Mouse (Mus musculus): Measurements from ENCODE around the gene Cyp2d40. TPM values are rescaled to one million over a fixed set of nuclear protein-coding genes. Genes with fewer than 3 reads are reported as not detected.

Cyp2d40 gene
- total RNA-seq (2021) (not detected), polyA plus RNA-seq (2012; rRNA removed) (not detected in 2 replicates)
- long read RNA-seq, result 0 reads

- intact Hi-C loops (cut with DNase I), result no loop called here
- WGBS, result 87% methylated on average over 9 of the region's 9 CpGs
- no peaks in the 10 kb centered on the region for H3K36me3 ChIP-seq (ENCODE audit: control insufficient read depth, insufficient read depth, low read length)
Observed at GRCm38 (mm10) chr15:82763631-82764420, at the start of gene Cyp2d40. Gene Cyp2d40 (minus strand): TSS chr15:82764183.

DNA sequence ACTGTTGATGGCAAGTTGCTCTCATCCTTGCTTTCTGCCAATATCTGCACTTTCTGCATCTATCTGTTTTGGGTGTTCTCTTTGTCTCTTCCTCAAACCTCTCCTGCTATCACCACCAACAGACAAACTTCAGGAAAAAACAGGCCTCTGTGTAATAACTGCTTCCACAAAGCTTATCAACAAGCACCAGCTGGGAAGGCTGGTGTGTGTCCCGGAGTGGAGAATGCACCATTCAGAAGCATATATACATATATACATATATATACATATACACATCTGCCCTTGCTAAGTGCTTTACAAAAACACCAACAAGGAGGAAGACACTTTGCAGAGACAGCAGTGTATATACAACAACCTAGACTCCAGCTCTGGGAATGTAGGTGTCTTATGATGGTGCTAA, 46.6 kb upstream of the Cyp2d40 start:
- H3K36me3 ChIP-seq (ENCODE audit: control insufficient read depth, insufficient read depth, low read length), result no peaks in the 10 kb centered on the region
- intact Hi-C loops (cut with DNase I), result loop anchor here (5.0 kb wide), 1 partner anchor 92 kb away; no protein-coding TSS in a partner anchor
- H3K79me2 ChIP-seq (replicated peaks; ENCODE audit: control insufficient read depth, insufficient read depth, low read length), result no peaks in the 10 kb centered on the region

More at GRCm38 (mm10) chr15:82763631-82764420, at the start of gene Cyp2d40:
- Histone ChIP-seq H3K27me3 (ENCODE audit: control insufficient read depth, insufficient read depth, low read length) (no peaks in the 10 kb centered on the region), H3K79me2 (replicated peaks; ENCODE audit: control insufficient read depth, insufficient read depth, low read length) (no peaks in the 10 kb centered on the region), H3K4me3 (no peak within 1 kb of the TSS), H3K9ac (ENCODE audit: low read depth, low read length) (no peak within 1 kb of the TSS), H3K4me1 (ENCODE audit: control insufficient read depth, insufficient read depth, low read length) (no peaks in the 10 kb centered on the region), H3K27ac (no peak within 1 kb of the TSS)
- DNase-seq, result no peak
- TF ChIP-seq EP300 (IDR thresholded peaks at IDR 0.05; ENCODE audit: insufficient read depth, low read depth, low read length), result no peak

DNA sequence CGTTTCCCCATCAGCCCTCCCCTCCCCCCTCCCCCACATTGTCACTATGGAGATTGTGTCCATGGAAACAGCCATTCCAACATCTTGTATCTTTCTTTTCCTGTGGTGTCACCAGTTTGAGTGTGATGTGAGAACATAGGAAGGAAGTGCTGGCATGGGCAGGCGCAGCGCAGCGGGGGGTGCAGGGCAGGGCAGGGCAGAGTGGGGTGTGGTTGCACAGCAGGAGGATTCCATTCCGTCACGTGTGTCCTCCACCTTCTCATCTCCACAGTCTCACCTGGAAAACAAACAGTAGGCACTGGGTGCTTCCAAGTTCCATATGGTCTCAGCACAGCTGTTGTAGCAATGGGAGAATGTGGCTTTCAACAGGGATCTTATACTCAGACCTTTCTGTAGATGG, 45.5 kb upstream of the Cyp2d40 start:
- H3K27ac ChIP-seq, result no peak overlapping the region
- H3K79me2 ChIP-seq (replicated peaks; ENCODE audit: control insufficient read depth, insufficient read depth, low read length), result no peaks in the 10 kb centered on the region
- no peaks in the 10 kb centered on the region for H3K27me3 ChIP-seq (ENCODE audit: control insufficient read depth, insufficient read depth, low read length)
- TF ChIP-seq POLR2A (IDR thresholded peaks at IDR 0.05; ENCODE audit: insufficient read depth, low read depth, low read length) (no peak), EP300 (IDR thresholded peaks at IDR 0.05; ENCODE audit: insufficient read depth, low read depth, low read length) (no peak), CTCF (IDR thresholded peaks at IDR 0.05) (no peak)
- H3K36me3 ChIP-seq (ENCODE audit: control insufficient read depth, insufficient read depth, low read length), result no peaks in the 10 kb centered on the region
- 63% methylated on average over 6 of the region's 6 CpGs for WGBS
- H3K9ac ChIP-seq (ENCODE audit: low read depth, low read length), result no peak overlapping the region
- DNase-seq, result no peak
- no peaks in the 10 kb centered on the region for H3K4me1 ChIP-seq (ENCODE audit: control insufficient read depth, insufficient read depth, low read length)
- no peak overlapping the region for H3K4me3 ChIP-seq
- intact Hi-C loops (cut with DNase I), result loop anchor here (5.0 to 10.0 kb wide), 2 partner anchors 398 to 545 kb away; no protein-coding TSS in a partner anchor

More for the DNA sequence above, 46.6 kb upstream of the Cyp2d40 start:
- H3K27me3 ChIP-seq (ENCODE audit: control insufficient read depth, insufficient read depth, low read length), result no peaks in the 10 kb centered on the region
- DNase-seq, result no peak
- no peak overlapping the region for H3K9ac ChIP-seq (ENCODE audit: low read depth, low read length)
- no peak overlapping the region for H3K27ac ChIP-seq
- no peak for TF ChIP-seq POLR2A (IDR thresholded peaks at IDR 0.05; ENCODE audit: insufficient read depth, low read depth, low read length)
- no peak for TF ChIP-seq EP300 (IDR thresholded peaks at IDR 0.05; ENCODE audit: insufficient read depth, low read depth, low read length)
- no peak for TF ChIP-seq CTCF (IDR thresholded peaks at IDR 0.05)
- no peak overlapping the region for H3K4me3 ChIP-seq
- H3K4me1 ChIP-seq (ENCODE audit: control insufficient read depth, insufficient read depth, low read length), result no peaks in the 10 kb centered on the region
- 59% methylated on average over 1 of the region's 1 CpGs for WGBS

DNA sequence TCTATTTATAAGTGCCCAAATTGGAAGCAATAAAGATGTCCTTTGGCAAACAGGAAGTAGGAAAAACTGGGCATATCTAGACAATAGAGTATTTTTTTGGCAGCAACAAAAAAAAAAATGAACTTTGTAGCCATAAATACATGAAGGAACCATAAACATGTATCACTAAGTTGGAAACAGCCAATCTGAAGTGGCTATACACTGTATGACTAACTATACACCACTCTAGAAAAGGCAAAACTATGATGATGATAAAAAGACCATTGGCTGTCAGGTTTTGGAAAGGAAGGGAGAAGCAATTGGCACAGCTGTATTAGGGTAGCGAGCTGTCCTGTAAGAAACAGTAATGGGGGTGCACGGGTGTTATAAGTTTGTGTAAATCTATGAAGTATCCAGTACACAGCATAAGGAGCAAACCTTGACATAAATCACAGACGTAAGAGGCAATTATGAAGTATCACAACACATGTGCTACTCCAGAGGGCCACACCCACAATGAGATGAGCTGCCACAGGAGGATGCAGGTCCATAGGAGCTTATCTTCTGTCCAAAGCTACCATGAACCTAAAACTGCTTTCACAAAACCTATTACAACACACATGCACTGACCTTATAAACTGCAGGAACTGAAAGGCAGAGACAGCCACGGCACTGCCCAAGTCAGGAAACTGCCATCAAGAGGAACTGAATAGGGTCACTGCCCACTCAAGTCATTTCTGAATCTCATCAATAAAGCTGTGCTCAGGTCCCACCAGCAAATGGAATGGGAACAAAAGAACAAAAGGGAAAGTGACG, 43.2 kb upstream of the Cyp2d40 start:
- Histone ChIP-seq H3K27me3 (ENCODE audit: control insufficient read depth, insufficient read depth, low read length) (no peaks in the 10 kb centered on the region), H3K4me3 (no peak overlapping the region), H3K4me1 (ENCODE audit: control insufficient read depth, insufficient read depth, low read length) (no peaks in the 10 kb centered on the region), H3K36me3 (ENCODE audit: control insufficient read depth, insufficient read depth, low read length) (no peaks in the 10 kb centered on the region), H3K9ac (ENCODE audit: low read depth, low read length) (no peak overlapping the region), H3K27ac (no peak overlapping the region), H3K79me2 (replicated peaks; ENCODE audit: control insufficient read depth, insufficient read depth, low read length) (no peaks in the 10 kb centered on the region)
- TF ChIP-seq EP300 (IDR thresholded peaks at IDR 0.05; ENCODE audit: insufficient read depth, low read depth, low read length) (no peak), POLR2A (IDR thresholded peaks at IDR 0.05; ENCODE audit: insufficient read depth, low read depth, low read length) (no peak), CTCF (IDR thresholded peaks at IDR 0.05) (no peak)
- WGBS, result 83% methylated on average over 5 of the region's 5 CpGs
- intact Hi-C loops (cut with DNase I), result loop anchor here (5.0 to 10.0 kb wide), 2 partner anchors 400 to 542 kb away; no protein-coding TSS in a partner anchor
- DNase-seq, result no peak

GRCm38 (mm10) chr15:82804708-82805639, 41.0 kb upstream of the Cyp2d40 start:
- WGBS, result 75% methylated on average over 5 of the region's 5 CpGs
- H3K27me3 ChIP-seq (ENCODE audit: control insufficient read depth, insufficient read depth, low read length), result no peaks in the 10 kb centered on the region
- TF ChIP-seq POLR2A (IDR thresholded peaks at IDR 0.05; ENCODE audit: insufficient read depth, low read depth, low read length) (no peak), EP300 (IDR thresholded peaks at IDR 0.05; ENCODE audit: insufficient read depth, low read depth, low read length) (peak; percentile 71), CTCF (IDR thresholded peaks at IDR 0.05) (no peak; the same call in 1 of the 2 replicates)
- no peaks in the 10 kb centered on the region for H3K4me1 ChIP-seq (ENCODE audit: control insufficient read depth, insufficient read depth, low read length)
- no peaks in the 10 kb centered on the region for H3K36me3 ChIP-seq (ENCODE audit: control insufficient read depth, insufficient read depth, low read length)
- H3K9ac ChIP-seq (ENCODE audit: low read depth, low read length), result no peak overlapping the region
- peak; percentile 55 to 88 for DNase-seq
- H3K79me2 ChIP-seq (replicated peaks; ENCODE audit: control insufficient read depth, insufficient read depth, low read length), result no peaks in the 10 kb centered on the region
- no peak overlapping the region for H3K27ac ChIP-seq
- H3K4me3 ChIP-seq, result no peak overlapping the region
- intact Hi-C loops (cut with DNase I), result loop anchor here (1.0 to 10.0 kb wide), 5 partner anchors 232 to 712 kb away; no protein-coding TSS in a partner anchor
